Mouse (Mus musculus): ENCODE data around the gene Rabac1.

The Rabac1 gene

GRCm38 (mm10) chr7:24930475-24930874, 42.1 kb downstream of the Rabac1 start:
- no peak for DNase-seq (ENCODE audit: low read depth)

All from 416B (cell line).